Mouse (Mus musculus) heart, embryonic 16.5 days (tissue): ENCODE results near the gene Odf2l. TPM values are rescaled to one million over a fixed set of nuclear protein-coding genes. Genes with fewer than 3 reads are reported as not detected.

Experiments
- ATAC-seq: fragments of 200-750 bp; cut with Nextera tagmentation; replicated peaks from 2 replicates; pipeline ENCODE4 v1.8.0; 2017; ENCODE audit warnings: moderate number of reproducible peaks; ENCODE audit not compliant: insufficient read depth, low FRiP score; ENCODE audit errors: extremely low read depth
- H3K27ac ChIP-seq: fragments of 300-500 bp; sonication (generic); 2 replicates; pipeline ENCODE4 v1.5.1; 2014; ENCODE audit warnings: mild to moderate bottlenecking, low read length, control low read depth, moderate library complexity
- H3K27me3 ChIP-seq: fragments of 300-500 bp; sonication (generic); 2 replicates; pipeline ENCODE4 v1.6.1; 2014; ENCODE audit warnings: low read length, mixed read lengths; ENCODE audit not compliant: control insufficient read depth, insufficient read depth
- H3K36me3 ChIP-seq: fragments of 300-500 bp; sonication (generic); 2 replicates; pipeline ENCODE4 v1.6.1; 2014; ENCODE audit not compliant: control insufficient read depth, insufficient read depth
- H3K4me1 ChIP-seq: fragments of 300-500 bp; sonication (generic); 2 replicates; pipeline ENCODE4 v1.6.1; 2014; ENCODE audit warnings: low read length, mixed read lengths; ENCODE audit not compliant: control insufficient read depth, insufficient read depth
- H3K4me2 ChIP-seq: fragments of 300-500 bp; sonication (generic); 2 replicates; pipeline ENCODE4 v1.6.1; 2014; ENCODE audit warnings: low read depth, mild to moderate bottlenecking, control low read depth, low read length
- H3K4me3 ChIP-seq: fragments of 300-500 bp; sonication (generic); 2 replicates; pipeline ENCODE4 v1.5.1; 2014; ENCODE audit warnings: mild to moderate bottlenecking, control low read depth, low read length
- H3K9ac ChIP-seq: fragments of 300-500 bp; sonication (generic); 2 replicates; pipeline ENCODE4 v1.6.1; 2014; ENCODE audit warnings: low read length, control low read depth
- H3K9me3 ChIP-seq: fragments of 300-500 bp; sonication (generic); replicated peaks from 2 replicates; pipeline ENCODE4 v1.6.1; 2016; ENCODE audit warnings: low read length; ENCODE audit not compliant: control insufficient read depth
- WGBS: fragments of 180-500 bp; shearing (Covaris S2); extraction: QIAGEN DNeasy Blood & Tissue Kit; methylation state at CpG from one replicate; pipeline ENCODE4 v1.1.7; 2014; 5-methylcytosine and 5-hydroxymethylcytosine counted together
- polyA plus RNA-seq: library from polyadenylated mRNA; unstranded; fragments of >200 nt; fragmentation: Nextera tagmentation; extraction: Ambion mirVana; gene quantifications from 2 replicates; pipeline ENCODE4 v1.2.1, GENCODE M21; 2015

Gene Odf2l
- polyA plus RNA-seq, 1 experiment from 2014 or later: 11.3 TPM

GRCm38 (mm10) chr3:145171390-145172060, 53.1 kb downstream of the Odf2l start:
- H3K4me3 ChIP-seq: no peak overlapping the region
- WGBS: 66% methylated on average over 4 of the region's 4 CpGs
- no peaks in the 10 kb centered on the region for H3K4me1 ChIP-seq
- no peak overlapping the region for H3K27ac ChIP-seq
- no peaks in the 10 kb centered on the region for H3K36me3 ChIP-seq
- no peak overlapping the region for H3K9ac ChIP-seq
- ATAC-seq: no peak
- H3K9me3 ChIP-seq: no peaks in the 10 kb centered on the region
- no peaks in the 10 kb centered on the region for H3K27me3 ChIP-seq
- H3K4me2 ChIP-seq: no peak overlapping the region

- H3K27ac ChIP-seq: no peak overlapping the region
- no peak overlapping the region for H3K9ac ChIP-seq
- H3K9me3 ChIP-seq: no peaks in the 10 kb centered on the region; the same call in 1 of the 2 replicates
- H3K27me3 ChIP-seq: no peaks in the 10 kb centered on the region
- no peak overlapping the region for H3K4me3 ChIP-seq
- ATAC-seq: no peak
- no peak overlapping the region for H3K4me2 ChIP-seq
- no peaks in the 10 kb centered on the region for H3K36me3 ChIP-seq
- H3K4me1 ChIP-seq: no peaks in the 10 kb centered on the region
Observed at GRCm38 (mm10) chr3:145184645-145185044, 66.3 kb downstream of the Odf2l start.

DNA sequence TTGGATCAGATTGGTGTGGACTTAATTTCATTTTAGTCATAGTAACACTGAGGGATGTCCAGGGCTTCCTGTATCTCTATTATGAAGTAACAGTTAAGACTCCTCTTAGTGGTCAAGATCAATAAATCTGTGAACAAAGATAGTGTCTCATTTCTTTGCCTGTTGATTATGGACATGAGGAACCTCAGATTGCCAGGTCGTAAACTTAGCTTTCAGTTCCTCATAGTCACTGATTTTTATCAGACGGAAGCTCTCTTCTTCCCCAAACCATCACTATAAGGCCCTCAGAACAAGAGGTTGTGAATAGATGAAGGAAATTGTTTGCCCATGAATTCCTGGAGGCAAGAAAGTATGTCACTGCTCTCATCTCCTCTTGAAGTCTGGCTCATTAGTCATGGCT, 73.6 kb downstream of the Odf2l start:
- ATAC-seq: no peak
- no peaks in the 10 kb centered on the region for H3K9me3 ChIP-seq

GRCm38 (mm10) chr3:145195240-145195923, 77.0 kb downstream of the Odf2l start:
- Histone ChIP-seq H3K4me1 (no peaks in the 10 kb centered on the region), H3K9me3 (no peaks in the 10 kb centered on the region), H3K36me3 (no peaks in the 10 kb centered on the region), H3K9ac (no peak overlapping the region), H3K27me3 (no peaks in the 10 kb centered on the region), H3K27ac (no peak overlapping the region), H3K4me3 (no peak overlapping the region), H3K4me2 (no peak overlapping the region)
- 56% methylated on average over 8 of the region's 8 CpGs for WGBS
- ATAC-seq: no peak

More for the DNA sequence above, 73.6 kb downstream of the Odf2l start:
- Histone ChIP-seq H3K9ac (no peak overlapping the region), H3K27me3 (no peaks in the 10 kb centered on the region), H3K4me2 (no peak overlapping the region), H3K27ac (no peak overlapping the region), H3K4me1 (no peaks in the 10 kb centered on the region), H3K4me3 (no peak overlapping the region), H3K36me3 (no peaks in the 10 kb centered on the region)
- WGBS: 83% methylated on average over 2 of the region's 2 CpGs

- H3K4me3 ChIP-seq: no peak overlapping the region
- H3K36me3 ChIP-seq: no peaks in the 10 kb centered on the region
- no peak for ATAC-seq
- no peaks in the 10 kb centered on the region for H3K27me3 ChIP-seq
- no peak overlapping the region for H3K9ac ChIP-seq
- H3K27ac ChIP-seq: no peak overlapping the region
- no peaks in the 10 kb centered on the region for H3K4me1 ChIP-seq
- no peak overlapping the region for H3K4me2 ChIP-seq
- 83% methylated on average over 2 of the region's 2 CpGs for WGBS
- no peaks in the 10 kb centered on the region for H3K9me3 ChIP-seq
Observed at GRCm38 (mm10) chr3:145198050-145198449, 79.7 kb downstream of the Odf2l start.

Other genes starting within 250 kb of the Odf2l start
- gene Clca4b, start 186.1 kb upstream of the Odf2l start, polyA plus RNA-seq: 1.5 TPM in 1 of 2 replicates, not detected in the other
- gene Clca4a, start 143.5 kb upstream of the Odf2l start, polyA plus RNA-seq: 0.60 TPM in 1 of 2 replicates, not detected in the other
- 0.16 and 0.47 TPM in 2 replicates for gene Clca1, start 85.8 kb upstream of the Odf2l start, polyA plus RNA-seq
- 0.24 and 0.60 TPM in 2 replicates for gene Clca2, start 19.1 kb upstream of the Odf2l start, polyA plus RNA-seq
- 1.1 and 1.2 TPM in 2 replicates for gene Col24a1, start 173.9 kb downstream of the Odf2l start, polyA plus RNA-seq